Mouse (Mus musculus) adrenal gland, adult 8-10 months (tissue): ENCODE measurements around the gene Slc27a2. TPM values are rescaled to one million over a fixed set of nuclear protein-coding genes. Genes with fewer than 3 reads are reported as not detected.
"Not testable (repeated sequence)": the region's sequence is repeated elsewhere in the genome, so short reads cannot be mapped to it uniquely, and the experiment has no call there.

Experiments
- DNase-seq: peaks from one replicate; pipeline ENCODE4 v3.0.0; 2022
- total RNA-seq, 4 experiments: library from RNA; stranded (reverse); gene quantifications; 2 replicates each; pipeline ENCODE4 v1.2.4; 2022

Slc27a2 gene
- total RNA-seq, 4 experiments from 2014 or later = 0.86 to 19.5 (median 7.6) TPM

GRCm38 (mm10) chr2:126606061-126606687 lies 54.0 kb downstream of the Slc27a2 start:
- no peak for DNase-seq

- no peak for DNase-seq
Observed at GRCm38 (mm10) chr2:126606688-126607062, 54.5 kb downstream of the Slc27a2 start.

- no peak for DNase-seq
Observed at GRCm38 (mm10) chr2:126607553-126608203, 55.5 kb downstream of the Slc27a2 start.

- not testable (repeated sequence) for DNase-seq
Observed at GRCm38 (mm10) chr2:126609600-126609999, 57.4 kb downstream of the Slc27a2 start.

GRCm38 (mm10) chr2:126615355-126615754 lies 63.1 kb downstream of the Slc27a2 start:
- no peak for DNase-seq

GRCm38 (mm10) chr2:126618470-126619179 lies 66.4 kb downstream of the Slc27a2 start:
- no peak for DNase-seq

GRCm38 (mm10) chr2:126619249-126619704 lies 67.1 kb downstream of the Slc27a2 start, which contains the start of gene Hdc:
Hdc (minus strand) TSS chr2:126619299.
- no peak for DNase-seq

GRCm38 (mm10) chr2:126622455-126622854 lies 70.2 kb downstream of the Slc27a2 start:
- no peak for DNase-seq

- no peak for DNase-seq
Observed at GRCm38 (mm10) chr2:126623138-126623537, 70.9 kb downstream of the Slc27a2 start.

GRCm38 (mm10) chr2:126628455-126628995 lies 76.3 kb downstream of the Slc27a2 start:
- DNase-seq = no peak

- DNase-seq = no peak
Observed at GRCm38 (mm10) chr2:126633165-126633564, 81.0 kb downstream of the Slc27a2 start.

GRCm38 (mm10) chr2:126635939-126636823 lies 84.0 kb downstream of the Slc27a2 start:
- DNase-seq = no peak

Other genes with a start within 250 kb of the Slc27a2 start
- gene Atp8b4, start 51.7 kb upstream of the Slc27a2 start, total RNA-seq = 1 to 10 TPM; 1.1 to 2.2 (median 1.6) TPM
- 10 to 100 TPM in 2 of 4 experiments, 1 to 10 TPM in 2; 4.6 to 26.8 (median 8.9) TPM for gene Hdc, start 66.9 kb downstream of the Slc27a2 start, total RNA-seq
- gene Gabpb1, start 123.9 kb downstream of the Slc27a2 start, total RNA-seq = 10 to 100 TPM; 16.4 to 21.1 (median 18.6) TPM
- 10 to 100 TPM; 67.9 to 76.5 (median 75.1) TPM for gene Usp8, start 154.9 kb downstream of the Slc27a2 start, total RNA-seq
- under 1 TPM in 1 of 4 experiments, not detected in 3; 0.16 TPM for gene Usp50, start 231.1 kb downstream of the Slc27a2 start, total RNA-seq